Mouse (Mus musculus): ENCODE results near the gene Pnliprp1.
A peak's percentile ranks its signal among the peaks of the same experiment; 100 is the strongest.

Gene Pnliprp1

GRCm38 (mm10) chr19:58728445-58729031, at the start of gene Pnliprp1:
TSS of gene Pnliprp1 (plus strand) at chr19:58728887.
- no peak for DNase-seq (ENCODE audit: inconsistent ontology term)

- DNase-seq (ENCODE audit: inconsistent ontology term): no peak
Observed at GRCm38 (mm10) chr19:58688933-58689332, 39.8 kb upstream of the Pnliprp1 start.

GRCm38 (mm10) chr19:58695314-58695713, 33.4 kb upstream of the Pnliprp1 start:
- no peak for DNase-seq (ENCODE audit: inconsistent ontology term)

GRCm38 (mm10) chr19:58696235-58696634, 32.5 kb upstream of the Pnliprp1 start:
- no peak for DNase-seq (ENCODE audit: inconsistent ontology term)

- no peak for DNase-seq (ENCODE audit: inconsistent ontology term)
Observed at GRCm38 (mm10) chr19:58704556-58704955, 24.1 kb upstream of the Pnliprp1 start.

- DNase-seq (ENCODE audit: inconsistent ontology term): peak; percentile 30
Observed at GRCm38 (mm10) chr19:58708611-58709010, 20.1 kb upstream of the Pnliprp1 start.

GRCm38 (mm10) chr19:58717925-58718324, 10.8 kb upstream of the Pnliprp1 start:
- DNase-seq (ENCODE audit: inconsistent ontology term): no peak

GRCm38 (mm10) chr19:58720439-58720838, 8.2 kb upstream of the Pnliprp1 start:
- DNase-seq (ENCODE audit: inconsistent ontology term): no peak

- DNase-seq (ENCODE audit: inconsistent ontology term): no peak
Observed at GRCm38 (mm10) chr19:58726551-58726950, 2.1 kb upstream of the Pnliprp1 start.

GRCm38 (mm10) chr19:58727756-58728155, 931 bp upstream of the Pnliprp1 start:
- no peak for DNase-seq (ENCODE audit: inconsistent ontology term)

GRCm38 (mm10) chr19:58733216-58733615, 4.5 kb downstream of the Pnliprp1 start:
- no peak for DNase-seq (ENCODE audit: inconsistent ontology term)

GRCm38 (mm10) chr19:58738111-58738510, 9.4 kb downstream of the Pnliprp1 start:
- no peak for DNase-seq (ENCODE audit: inconsistent ontology term)

- DNase-seq (ENCODE audit: inconsistent ontology term): no peak
Observed at GRCm38 (mm10) chr19:58741036-58741435, 12.3 kb downstream of the Pnliprp1 start.

- no peak for DNase-seq (ENCODE audit: inconsistent ontology term)
Observed at GRCm38 (mm10) chr19:58742711-58743110, 14.0 kb downstream of the Pnliprp1 start.

- DNase-seq (ENCODE audit: inconsistent ontology term): no peak
Observed at GRCm38 (mm10) chr19:58743736-58744135, 15.0 kb downstream of the Pnliprp1 start.

GRCm38 (mm10) chr19:58747498-58748000, 18.9 kb downstream of the Pnliprp1 start:
- DNase-seq (ENCODE audit: inconsistent ontology term): no peak

- no peak for DNase-seq (ENCODE audit: inconsistent ontology term)
Observed at GRCm38 (mm10) chr19:58750822-58751221, 22.1 kb downstream of the Pnliprp1 start.

- DNase-seq (ENCODE audit: inconsistent ontology term): no peak
Observed at GRCm38 (mm10) chr19:58751504-58751903, 22.8 kb downstream of the Pnliprp1 start.

GRCm38 (mm10) chr19:58758871-58759270, 30.2 kb downstream of the Pnliprp1 start:
- DNase-seq (ENCODE audit: inconsistent ontology term): no peak

- DNase-seq (ENCODE audit: inconsistent ontology term): no peak
Observed at GRCm38 (mm10) chr19:58759423-58759822, 30.7 kb downstream of the Pnliprp1 start, which contains the start of gene Pnliprp2. TSS of gene Pnliprp2 (plus strand) at chr19:58759719.

GRCm38 (mm10) chr19:58762316-58762715, 33.6 kb downstream of the Pnliprp1 start:
- no peak for DNase-seq (ENCODE audit: inconsistent ontology term)

- peak; percentile 59 for DNase-seq (ENCODE audit: inconsistent ontology term)
Observed at GRCm38 (mm10) chr19:58762848-58763541, 34.3 kb downstream of the Pnliprp1 start.

- no peak for DNase-seq (ENCODE audit: inconsistent ontology term)
Observed at GRCm38 (mm10) chr19:58767329-58767728, 38.6 kb downstream of the Pnliprp1 start.
